Mouse (Mus musculus): ENCODE measurements around the gene Me3. TPM values are rescaled to one million over a fixed set of nuclear protein-coding genes. Genes with fewer than 3 reads are reported as not detected.
A peak's percentile ranks its signal among the peaks of the same experiment; 100 is the strongest.

Me3 gene
- total and polyA plus RNA-seq, 2 experiments from 2014 or later, result 15.5 to 23.5 TPM

DNA sequence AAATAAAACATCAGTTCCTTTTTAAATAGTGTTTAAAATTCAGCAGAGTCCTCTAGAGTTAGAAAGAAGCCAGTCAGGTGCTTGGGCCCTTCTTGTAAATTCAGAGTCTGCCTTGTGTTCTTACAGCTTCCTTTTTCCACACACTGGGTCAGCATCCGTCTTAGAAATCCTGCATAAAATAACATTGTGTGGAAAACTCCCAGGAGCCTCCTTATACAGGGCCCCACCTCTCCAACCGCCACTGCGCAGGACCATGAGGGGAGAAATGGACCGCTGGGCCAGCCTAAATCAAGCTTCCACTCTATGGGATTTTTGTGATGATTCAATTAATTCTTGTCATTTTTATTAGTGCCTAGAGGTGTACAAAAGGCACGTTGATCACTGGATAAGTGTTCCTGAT, 259.2 kb downstream of the Me3 start:
- ATAC-seq (ENCODE audit: insufficient read depth, low read depth) (no peak), DNase-seq (ENCODE audit: low spot score) (no peak)
- H3K9me3 ChIP-seq (replicated peaks; ENCODE audit: control insufficient read depth, low read length), result no peaks in the 10 kb centered on the region
- H3K36me3 ChIP-seq (replicated peaks; ENCODE audit: control insufficient read depth, insufficient read depth, low read length), result no peaks in the 10 kb centered on the region
- no peak overlapping the region for H3K9ac ChIP-seq (replicated peaks; ENCODE audit: low read depth, low read length)
- no peak overlapping the region for H3K4me2 ChIP-seq (ENCODE audit: low read depth, low read length)
- TF ChIP-seq CTCF (IDR thresholded peaks at IDR 0.05; ENCODE audit: low read depth) (no peak), EP300 (IDR thresholded peaks at IDR 0.05; ENCODE audit: low read depth) (no peak)
- 76% methylated on average over 5 of the region's 5 CpGs for WGBS
- no peak overlapping the region for H3K4me3 ChIP-seq (ENCODE audit: low read depth, low read length)
- no peaks in the 10 kb centered on the region for H3K4me1 ChIP-seq (ENCODE audit: control insufficient read depth, insufficient read depth)
- no peaks in the 10 kb centered on the region for H3K27me3 ChIP-seq (ENCODE audit: control insufficient read depth, insufficient read depth, low read length)
- no peak overlapping the region for H3K27ac ChIP-seq (ENCODE audit: low read depth)

DNA sequence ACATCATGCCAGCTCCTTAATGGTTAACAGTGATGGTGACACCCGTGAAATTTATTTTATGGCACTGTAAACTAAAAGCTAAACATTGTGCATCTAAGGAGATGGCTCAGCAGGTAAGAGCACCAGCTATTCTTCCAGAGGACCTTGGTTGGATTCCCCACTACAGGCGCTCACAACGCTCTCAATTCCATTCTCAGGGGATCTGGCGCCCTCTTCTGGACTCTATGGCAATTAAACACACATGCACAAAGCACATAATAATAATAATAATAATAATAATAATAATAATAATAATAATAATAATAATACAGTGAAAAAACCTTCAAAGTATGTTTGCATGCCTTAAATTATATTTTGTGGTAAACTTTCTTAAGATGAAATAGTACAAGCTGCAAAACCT, 259.7 kb downstream of the Me3 start:
- Histone ChIP-seq H3K4me1 (ENCODE audit: control insufficient read depth, insufficient read depth) (no peaks in the 10 kb centered on the region), H3K27me3 (ENCODE audit: control insufficient read depth, insufficient read depth, low read length) (no peaks in the 10 kb centered on the region), H3K9me3 (replicated peaks; ENCODE audit: control insufficient read depth, low read length) (0 out of 2 replicates have a peak, but pooled peaks cover 2% of the 10 kb centered on the region), H3K4me2 (ENCODE audit: low read depth, low read length) (no peak overlapping the region), H3K9ac (replicated peaks; ENCODE audit: low read depth, low read length) (no peak overlapping the region), H3K27ac (ENCODE audit: low read depth) (no peak overlapping the region), H3K4me3 (ENCODE audit: low read depth, low read length) (no peak overlapping the region), H3K36me3 (replicated peaks; ENCODE audit: control insufficient read depth, insufficient read depth, low read length) (no peaks in the 10 kb centered on the region)
- 38% methylated on average over 4 of the region's 4 CpGs for WGBS
- DNase-seq (ENCODE audit: low spot score) (no peak), ATAC-seq (ENCODE audit: insufficient read depth, low read depth) (no peak)
- TF ChIP-seq EP300 (IDR thresholded peaks at IDR 0.05; ENCODE audit: low read depth) (no peak), CTCF (IDR thresholded peaks at IDR 0.05; ENCODE audit: low read depth) (peak; percentile 21; the same call in 1 of the 2 replicates)

DNA sequence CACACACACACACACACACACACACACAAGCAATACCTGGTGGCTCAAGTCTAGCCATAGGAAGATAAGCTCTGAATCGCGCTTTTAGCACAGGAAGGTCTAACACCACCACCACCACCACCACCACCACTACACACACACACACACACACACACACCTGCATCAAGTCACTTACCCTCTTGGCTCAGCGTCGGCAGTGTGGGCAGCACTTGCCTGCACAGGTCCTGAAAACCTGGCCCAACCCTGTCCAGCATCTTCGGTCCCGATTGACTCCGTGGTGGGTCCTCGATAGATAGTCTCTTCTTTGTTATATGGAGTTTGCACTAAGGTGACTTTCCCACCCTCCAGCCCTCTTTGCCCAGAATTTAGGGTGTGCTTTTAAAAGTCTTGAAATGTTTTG, 270.8 kb downstream of the Me3 start:
- H3K9ac ChIP-seq (replicated peaks; ENCODE audit: low read depth, low read length), result no peak overlapping the region
- 78% methylated on average over 8 of the region's 8 CpGs for WGBS
- ATAC-seq (ENCODE audit: insufficient read depth, low read depth), result no peak

DNA sequence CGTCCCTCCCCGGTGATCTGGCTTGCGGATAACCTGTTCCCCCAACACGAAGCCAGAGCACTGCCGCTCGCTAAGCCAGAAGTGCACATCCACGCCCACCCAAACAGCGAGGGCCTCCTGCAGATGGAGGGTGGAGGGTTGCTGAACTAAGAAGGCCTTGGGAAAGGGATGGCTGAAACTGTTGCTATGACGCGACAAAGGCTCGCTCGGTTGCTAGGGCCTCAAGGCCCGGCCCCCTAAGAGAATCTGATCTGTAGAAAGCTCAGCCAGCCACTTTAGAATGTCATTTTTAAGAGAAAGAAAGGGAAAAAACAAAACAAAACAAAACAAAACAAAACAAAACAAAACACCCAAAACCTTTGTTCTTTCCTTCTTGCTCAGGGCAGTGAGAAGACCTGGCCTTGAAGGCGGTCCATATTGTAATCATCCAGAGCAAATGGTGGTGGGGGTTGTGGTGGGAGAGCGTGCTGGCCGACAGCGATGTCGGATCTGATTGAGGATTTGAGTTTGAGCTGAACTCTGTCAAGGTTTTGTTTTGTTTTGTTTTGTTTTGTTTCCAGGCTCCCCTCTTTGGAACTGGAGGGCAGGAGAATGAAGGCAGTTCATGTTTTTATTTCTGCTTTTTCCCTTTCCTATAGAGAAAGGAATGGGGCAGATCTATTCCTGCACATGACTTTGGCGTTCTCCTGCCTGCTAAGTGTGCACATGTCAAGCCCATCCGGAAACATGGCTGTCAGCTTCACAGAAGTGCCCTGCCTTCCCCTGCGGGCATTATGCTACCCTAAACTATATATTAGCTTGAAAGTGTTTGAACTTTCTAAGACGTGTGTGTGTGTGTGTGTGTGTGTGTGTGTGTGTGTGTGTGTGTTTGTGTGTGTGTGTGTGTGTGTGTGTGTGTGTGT, 271.5 kb downstream of the Me3 start, which contains the start of gene Ccdc81:
Gene Ccdc81 (minus strand): TSS at position 188 of the 902 bp plus-strand sequence.
- DNase-seq (ENCODE audit: low spot score) (peak; percentile 12), ATAC-seq (ENCODE audit: insufficient read depth, low read depth) (no peak)
- Histone ChIP-seq H3K9ac (replicated peaks; ENCODE audit: low read depth, low read length) (no peak within 1 kb of the TSS), H3K36me3 (replicated peaks; ENCODE audit: control insufficient read depth, insufficient read depth, low read length) (no peaks in the 10 kb centered on the region), H3K4me2 (ENCODE audit: low read depth, low read length) (peak within 1 kb of the TSS; percentile 9; the same call in 1 of the 2 replicates), H3K27ac (ENCODE audit: low read depth) (no peak within 1 kb of the TSS), H3K27me3 (ENCODE audit: control insufficient read depth, insufficient read depth, low read length) (no peaks in the 10 kb centered on the region), H3K4me3 (ENCODE audit: low read depth, low read length) (no peak within 1 kb of the TSS), H3K4me1 (ENCODE audit: control insufficient read depth, insufficient read depth) (0 out of 2 replicates have a peak, but pooled peaks cover 5% of the 10 kb centered on the region), H3K9me3 (replicated peaks; ENCODE audit: control insufficient read depth, low read length) (no peaks in the 10 kb centered on the region)
- WGBS, result 36% methylated on average over 22 of the region's 22 CpGs
- TF ChIP-seq CTCF (IDR thresholded peaks at IDR 0.05; ENCODE audit: low read depth), result no peak
- no peak for TF ChIP-seq EP300 (IDR thresholded peaks at IDR 0.05; ENCODE audit: low read depth)

More for the DNA sequence above, 270.8 kb downstream of the Me3 start:
- H3K4me1 ChIP-seq (ENCODE audit: control insufficient read depth, insufficient read depth), result 0 out of 2 replicates have a peak, but pooled peaks cover 5% of the 10 kb centered on the region
- no peaks in the 10 kb centered on the region for H3K27me3 ChIP-seq (ENCODE audit: control insufficient read depth, insufficient read depth, low read length)
- no peaks in the 10 kb centered on the region for H3K9me3 ChIP-seq (replicated peaks; ENCODE audit: control insufficient read depth, low read length)
- TF ChIP-seq EP300 (IDR thresholded peaks at IDR 0.05; ENCODE audit: low read depth), result no peak
- TF ChIP-seq CTCF (IDR thresholded peaks at IDR 0.05; ENCODE audit: low read depth), result no peak
- peak overlapping the region; percentile 9; the same call in 1 of the 2 replicates for H3K4me2 ChIP-seq (ENCODE audit: low read depth, low read length)
- DNase-seq (ENCODE audit: low spot score), result no peak
- no peaks in the 10 kb centered on the region for H3K36me3 ChIP-seq (replicated peaks; ENCODE audit: control insufficient read depth, insufficient read depth, low read length)
- no peak overlapping the region for H3K27ac ChIP-seq (ENCODE audit: low read depth)
- no peak overlapping the region for H3K4me3 ChIP-seq (ENCODE audit: low read depth, low read length)

Other genes starting within 250 kb of the Me3 start
- gene Tmem135, start 228.2 kb upstream of the Me3 start, total RNA-seq (2014; rRNA removed; ENCODE audit: low replicate concordance), result 20.6 and 70.6 TPM in 2 replicates
- 30.9 and 31.6 TPM in 2 replicates for gene Tmem135, start 228.2 kb upstream of the Me3 start, polyA plus RNA-seq (2015; fragmentation: Nextera tagmentation; extraction: Ambion mirVana)
- 16.0 and 18.0 TPM in 2 replicates for gene Fzd4, start 228.0 kb upstream of the Me3 start, total RNA-seq (2014; rRNA removed; ENCODE audit: low replicate concordance)
- 9.3 and 9.6 TPM in 2 replicates for gene Fzd4, start 228.0 kb upstream of the Me3 start, polyA plus RNA-seq (2015; fragmentation: Nextera tagmentation; extraction: Ambion mirVana)
- 25.3 and 43.7 TPM in 2 replicates for gene Prss23, start 105.2 kb upstream of the Me3 start, total RNA-seq (2014; rRNA removed; ENCODE audit: low replicate concordance)
- 22.9 and 23.1 TPM in 2 replicates for gene Prss23, start 105.2 kb upstream of the Me3 start, polyA plus RNA-seq (2015; fragmentation: Nextera tagmentation; extraction: Ambion mirVana)

All from heart, postnatal 0 days (tissue).